Mouse (Mus musculus) neural tube, embryonic 10.5 days (tissue): ENCODE measurements around the gene Ints7.

ENCODE experiments used
- DNase-seq: peaks from one replicate; pipeline ENCODE4 v3.0.0-alpha.2; 2017; ENCODE audit warnings: low spot score; ENCODE audit errors: extremely low spot score

The Ints7 gene

GRCm38 (mm10) chr1:191584483-191584882 is 9.0 kb downstream of the Ints7 start:
- no peak for DNase-seq

GRCm38 (mm10) chr1:191585704-191586103 is 10.3 kb downstream of the Ints7 start:
- no peak for DNase-seq

GRCm38 (mm10) chr1:191587062-191587461 is 11.6 kb downstream of the Ints7 start:
- no peak for DNase-seq

GRCm38 (mm10) chr1:191588749-191589148 is 13.3 kb downstream of the Ints7 start:
- DNase-seq, result no peak

- no peak for DNase-seq
Observed at GRCm38 (mm10) chr1:191592016-191592720, 16.7 kb downstream of the Ints7 start.

GRCm38 (mm10) chr1:191596076-191596475 is 20.6 kb downstream of the Ints7 start:
- DNase-seq, result no peak

- no peak for DNase-seq
Observed at GRCm38 (mm10) chr1:191599210-191599609, 23.8 kb downstream of the Ints7 start.

GRCm38 (mm10) chr1:191604690-191605089 is 29.3 kb downstream of the Ints7 start:
- no peak for DNase-seq

- no peak for DNase-seq
Observed at GRCm38 (mm10) chr1:191609051-191609450, 33.6 kb downstream of the Ints7 start.

GRCm38 (mm10) chr1:191609578-191609977 is 34.1 kb downstream of the Ints7 start:
- no peak for DNase-seq

GRCm38 (mm10) chr1:191610357-191610756 is 34.9 kb downstream of the Ints7 start:
- no peak for DNase-seq

GRCm38 (mm10) chr1:191611686-191612085 is 36.2 kb downstream of the Ints7 start:
- DNase-seq, result no peak

GRCm38 (mm10) chr1:191612877-191613276 is 37.4 kb downstream of the Ints7 start:
- no peak for DNase-seq

GRCm38 (mm10) chr1:191616245-191616644 is 40.8 kb downstream of the Ints7 start:
- DNase-seq, result no peak

GRCm38 (mm10) chr1:191617589-191617988 is 42.2 kb downstream of the Ints7 start:
- DNase-seq, result no peak

GRCm38 (mm10) chr1:191618067-191618766 is 42.8 kb downstream of the Ints7 start:
- no peak for DNase-seq

- no peak for DNase-seq
Observed at GRCm38 (mm10) chr1:191621096-191621495, 45.7 kb downstream of the Ints7 start.

- DNase-seq, result no peak
Observed at GRCm38 (mm10) chr1:191622801-191623200, 47.4 kb downstream of the Ints7 start.

GRCm38 (mm10) chr1:191624492-191624891 is 49.1 kb downstream of the Ints7 start:
- no peak for DNase-seq

- DNase-seq, result no peak
Observed at GRCm38 (mm10) chr1:191625026-191625425, 49.6 kb downstream of the Ints7 start.

- no peak for DNase-seq
Observed at GRCm38 (mm10) chr1:191625620-191626019, 50.2 kb downstream of the Ints7 start.

GRCm38 (mm10) chr1:191628457-191629169 is 53.2 kb downstream of the Ints7 start:
- DNase-seq, result no peak
